Mouse (Mus musculus) left cerebral cortex, postnatal 14 days (tissue): ENCODE data around the gene Als2cl. TPM values are rescaled to one million over a fixed set of nuclear protein-coding genes. Genes with fewer than 3 reads are reported as not detected.

Experiments used
- DNase-seq, 2 experiments: peaks; one replicate each; pipeline ENCODE4 v3.0.0; 2021 to 2022; ENCODE audit warnings: low spot score in 2 of 2, mixed read lengths in 1 of 2
- intact Hi-C: fragments of 180-260 bp; cut with DNase I; formaldehyde crosslinking; loops from one replicate; pipeline ENCODE4 v1.15.1; 2025
- total RNA-seq, 2 experiments: library from RNA; stranded (reverse); gene quantifications; 2 replicates each; pipeline ENCODE4 v1.2.3; 2021

The Als2cl gene
- total RNA-seq, 2 experiments from 2014 or later = 9.6 to 10.0 TPM

GRCm38 (mm10) chr9:110907838-110908630 is 28.4 kb downstream of the Als2cl start:
- no peak for DNase-seq
- intact Hi-C loops = no loop called here

DNA sequence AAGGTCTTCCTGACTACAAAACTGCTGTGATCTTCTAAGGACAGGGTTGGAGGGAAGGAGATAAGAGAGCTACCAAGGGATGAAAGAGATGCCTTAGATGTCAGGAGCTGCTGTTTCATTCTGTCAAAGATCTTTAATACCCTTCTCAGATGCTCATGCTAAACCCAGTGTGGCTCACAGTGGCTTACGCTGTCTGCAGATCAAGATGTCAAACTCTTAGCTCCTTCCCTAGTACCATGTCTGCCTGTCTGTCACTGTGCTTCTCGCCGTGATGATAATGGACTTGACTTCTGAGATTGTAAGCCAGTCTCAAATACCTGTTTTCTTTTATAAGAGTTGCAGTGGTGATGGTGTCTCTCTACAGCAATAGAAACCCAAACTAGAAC is 29.0 kb downstream of the Als2cl start:
- intact Hi-C loops = no loop called here
- DNase-seq = no peak

DNA sequence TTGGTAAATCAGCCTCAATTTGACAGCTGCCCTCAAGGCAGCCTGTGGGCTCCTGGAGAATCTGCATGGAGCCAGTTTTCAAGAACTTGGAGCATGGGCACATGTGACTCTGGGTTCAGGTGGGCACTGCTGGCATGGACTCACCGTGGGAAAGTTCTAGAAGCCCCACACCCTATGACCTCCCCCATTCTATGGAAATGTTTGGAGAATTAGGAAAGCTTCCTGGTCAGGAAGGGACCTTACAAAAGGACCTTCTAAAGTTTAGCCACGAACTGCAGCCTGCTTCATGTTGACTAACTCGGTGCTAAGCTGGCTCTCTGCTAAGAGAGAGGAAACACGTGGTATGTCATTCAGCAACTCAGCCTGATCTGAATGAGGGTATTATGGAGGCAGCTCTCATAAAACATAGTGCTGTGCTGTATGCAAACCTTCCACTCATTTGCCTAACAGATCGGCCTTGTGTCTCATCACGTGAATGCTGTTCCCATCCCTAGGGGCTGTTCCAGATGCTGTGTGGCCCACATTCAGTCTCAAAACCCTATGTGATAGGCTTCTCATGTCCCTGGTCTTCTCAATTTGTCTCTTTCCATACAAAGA is 29.8 kb downstream of the Als2cl start:
- DNase-seq = no peak
- intact Hi-C loops = no loop called here

GRCm38 (mm10) chr9:110914631-110915236 is 35.1 kb downstream of the Als2cl start:
- intact Hi-C loops = no loop called here

DNA sequence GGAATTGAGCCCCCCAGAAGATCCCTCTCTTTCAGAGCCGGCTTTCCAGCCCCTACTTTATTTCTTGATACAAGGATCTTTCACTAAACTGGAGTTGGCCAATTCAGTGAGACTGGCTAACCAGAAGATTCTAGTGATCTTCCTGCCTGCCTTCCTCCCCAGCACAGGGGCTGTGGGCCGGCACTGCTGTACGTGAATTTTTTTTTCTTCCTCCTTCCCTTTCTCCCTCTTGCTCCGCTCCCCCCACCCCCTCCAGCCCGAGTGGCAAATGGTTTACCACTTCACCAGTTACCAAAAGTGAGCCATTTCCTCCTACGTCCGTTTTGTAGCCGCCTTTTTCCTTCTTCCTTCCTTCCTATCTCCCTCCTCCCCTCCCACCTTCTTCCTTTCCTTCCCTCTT is 35.8 kb downstream of the Als2cl start:
- no peak for DNase-seq
- intact Hi-C loops = no loop called here

More at GRCm38 (mm10) chr9:110914631-110915236, 35.1 kb downstream of the Als2cl start:
- no peak for DNase-seq

GRCm38 (mm10) chr9:110916786-110917185 is 37.1 kb downstream of the Als2cl start, which contains the start of gene Fam240a:
Fam240a (minus strand) TSS chr9:110916861.
- DNase-seq = no peak
- intact Hi-C loops = no loop called here

GRCm38 (mm10) chr9:110920665-110921419 is 41.2 kb downstream of the Als2cl start:
- intact Hi-C loops = no loop called here
- DNase-seq = no peak

GRCm38 (mm10) chr9:110922759-110923158 is 43.1 kb downstream of the Als2cl start:
- DNase-seq = peak; percentile 68 to 79
- intact Hi-C loops = no loop called here

- no peak for DNase-seq
- intact Hi-C loops = no loop called here
Observed at GRCm38 (mm10) chr9:110931573-110931972, 51.9 kb downstream of the Als2cl start.

- intact Hi-C loops = no loop called here
- DNase-seq = peak; percentile 51 to 72
Observed at GRCm38 (mm10) chr9:110933850-110934437, 54.3 kb downstream of the Als2cl start.

GRCm38 (mm10) chr9:110935941-110936340 is 56.3 kb downstream of the Als2cl start:
- intact Hi-C loops = no loop called here
- DNase-seq = no peak

- intact Hi-C loops = no loop called here
Observed at GRCm38 (mm10) chr9:110937506-110938490, 58.1 kb downstream of the Als2cl start.

DNA sequence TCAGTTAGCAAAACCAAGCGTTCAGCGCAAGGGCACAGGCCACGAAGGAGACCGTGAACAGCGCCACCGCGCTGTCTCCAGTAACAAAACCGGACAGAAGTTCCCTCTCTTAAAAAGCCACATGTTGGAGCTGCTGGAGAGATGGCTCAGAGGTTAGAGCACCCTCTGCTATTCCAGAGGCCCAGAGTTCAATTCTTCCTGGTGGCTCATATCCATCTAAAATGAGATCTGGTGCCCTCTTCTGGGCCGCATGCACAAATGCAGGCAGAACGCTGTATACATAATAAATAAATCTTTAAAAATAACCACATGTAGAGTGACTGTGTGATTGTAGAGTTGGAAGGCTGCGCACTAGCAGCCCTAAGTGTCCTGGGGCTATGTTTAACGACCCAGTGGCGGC is 64.6 kb downstream of the Als2cl start:
- intact Hi-C loops = no loop called here
- DNase-seq = no peak

More at GRCm38 (mm10) chr9:110937506-110938490, 58.1 kb downstream of the Als2cl start:
- no peak for DNase-seq

- intact Hi-C loops = no loop called here
- DNase-seq = no peak
Observed at GRCm38 (mm10) chr9:110945343-110945742, 65.7 kb downstream of the Als2cl start.

DNA sequence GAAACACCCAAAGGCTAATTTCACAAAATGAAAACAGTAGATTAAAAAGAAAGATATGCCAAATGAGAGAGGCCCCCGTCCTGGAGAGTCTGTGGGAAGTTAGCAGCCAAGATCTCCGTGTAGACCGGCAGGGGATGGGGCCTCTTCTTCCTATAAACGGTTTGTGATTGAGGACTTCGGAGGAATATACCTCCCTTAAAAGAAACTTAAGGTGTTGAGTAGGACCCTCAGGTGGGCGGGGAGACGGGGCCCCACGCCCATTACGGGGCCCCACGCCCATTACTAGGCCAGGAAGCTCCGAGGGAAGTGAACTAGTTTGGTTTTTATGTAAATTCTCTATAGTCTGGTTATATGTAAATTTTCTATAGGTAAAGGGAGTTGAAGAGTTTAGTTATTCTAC is 66.3 kb downstream of the Als2cl start, which contains the start of gene Tdgf1:
Gene Tdgf1, minus strand, starts transcription at position 233 of the 400 bp plus-strand sequence.
- intact Hi-C loops = no loop called here
- DNase-seq = no peak

DNA sequence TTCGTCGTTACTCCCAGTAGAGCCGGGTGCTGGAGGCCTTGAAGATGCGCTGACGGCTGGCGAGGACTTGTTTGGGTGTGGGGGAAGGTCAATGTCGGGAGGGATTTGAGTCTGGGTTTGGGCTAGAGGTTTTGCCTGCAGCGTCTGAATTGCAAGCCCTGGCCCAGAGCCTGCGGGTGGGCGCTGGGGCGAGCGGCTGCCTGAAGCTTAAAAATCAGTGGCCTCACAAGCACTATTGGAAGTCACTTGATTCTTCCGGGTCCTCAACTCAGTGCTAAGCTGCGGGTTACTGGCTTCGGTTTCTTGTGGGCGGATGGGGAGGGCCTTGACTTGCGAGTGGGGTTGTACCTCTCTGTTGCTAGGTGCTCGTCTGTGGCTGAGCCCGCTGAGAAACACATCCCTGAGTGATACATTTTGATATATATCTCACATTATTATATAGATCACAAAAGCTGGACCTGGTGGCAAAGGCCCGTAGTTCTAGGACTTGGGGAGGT is 66.9 kb downstream of the Als2cl start:
- intact Hi-C loops = no loop called here
- DNase-seq = no peak

DNA sequence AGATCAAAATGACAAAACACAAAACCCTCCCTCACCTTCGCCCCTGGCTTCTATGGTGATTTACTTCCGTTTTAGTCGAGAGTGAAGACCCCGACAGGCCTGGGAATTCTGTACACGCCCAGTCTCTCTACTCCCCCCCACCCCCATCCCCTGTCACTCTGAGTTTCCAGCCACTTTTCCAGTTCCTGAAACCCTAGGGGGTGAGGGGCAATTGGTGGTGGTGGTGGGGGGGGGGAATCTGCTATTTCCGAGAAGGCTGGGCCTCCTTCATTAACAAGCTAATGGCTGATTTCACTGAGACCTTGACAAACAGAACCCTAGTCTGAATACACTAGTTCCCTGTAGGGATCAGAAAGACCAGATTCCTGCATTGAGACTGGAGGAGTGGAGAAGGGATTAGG is 67.6 kb downstream of the Als2cl start:
- intact Hi-C loops = no loop called here
- no peak for DNase-seq

- DNase-seq = no peak
- intact Hi-C loops = no loop called here
Observed at GRCm38 (mm10) chr9:110947900-110948299, 68.2 kb downstream of the Als2cl start.
